Mouse (Mus musculus): Measurements from ENCODE around the gene Pcgf5. TPM values are rescaled to one million over a fixed set of nuclear protein-coding genes. Genes with fewer than 3 reads are reported as not detected.
"Not testable (repeated sequence)": the region's sequence is repeated elsewhere in the genome, so short reads cannot be mapped to it uniquely, and the experiment has no call there.

Pcgf5 gene
- polyA plus RNA-seq, 1 experiment from 2014 or later, result 9.5 TPM

- no peak overlapping the region for H3K4me3 ChIP-seq
- no peak overlapping the region for H3K4me2 ChIP-seq
- no peaks in the 10 kb centered on the region for H3K4me1 ChIP-seq (replicated peaks)
- H3K36me3 ChIP-seq, result no peaks in the 10 kb centered on the region
- no peak overlapping the region for H3K9ac ChIP-seq
- H3K27me3 ChIP-seq, result no peaks in the 10 kb centered on the region
- H3K27ac ChIP-seq (replicated peaks), result no peak overlapping the region
- no peaks in the 10 kb centered on the region for H3K9me3 ChIP-seq
- no peak for ATAC-seq (ENCODE audit: low FRiP score, low read depth)
- WGBS, result 89% methylated on average over 3 of the region's 3 CpGs
Observed at GRCm38 (mm10) chr19:36450997-36451608, 103.0 kb downstream of the Pcgf5 start.

- WGBS, result 56% methylated on average over 5 of the region's 5 CpGs
- no peak overlapping the region for H3K4me3 ChIP-seq
- no peaks in the 10 kb centered on the region for H3K36me3 ChIP-seq
- H3K9me3 ChIP-seq, result no peaks in the 10 kb centered on the region
- no peak overlapping the region for H3K4me2 ChIP-seq
- no peaks in the 10 kb centered on the region for H3K27me3 ChIP-seq
- no peak; the same call in 1 of the 2 replicates for ATAC-seq (ENCODE audit: low FRiP score, low read depth)
- no peak overlapping the region for H3K27ac ChIP-seq (replicated peaks)
- no peaks in the 10 kb centered on the region for H3K4me1 ChIP-seq (replicated peaks)
- no peak overlapping the region for H3K9ac ChIP-seq
Observed at GRCm38 (mm10) chr19:36451731-36452130, 103.6 kb downstream of the Pcgf5 start.

- 81% methylated on average over 3 of the region's 3 CpGs for WGBS
- not testable (repeated sequence) for H3K4me3 ChIP-seq; H3K9me3 ChIP-seq; H3K27ac ChIP-seq (replicated peaks); H3K27me3 ChIP-seq; H3K4me2 ChIP-seq; H3K9ac ChIP-seq; ATAC-seq (ENCODE audit: low FRiP score, low read depth); H3K4me1 ChIP-seq (replicated peaks); H3K36me3 ChIP-seq
Observed at GRCm38 (mm10) chr19:36452210-36452609, 104.1 kb downstream of the Pcgf5 start.

GRCm38 (mm10) chr19:36453451-36453850, 105.3 kb downstream of the Pcgf5 start:
- Histone ChIP-seq H3K4me2 (no peak overlapping the region), H3K36me3 (no peaks in the 10 kb centered on the region), H3K4me3 (no peak overlapping the region), H3K4me1 (replicated peaks) (no peaks in the 10 kb centered on the region), H3K27me3 (no peaks in the 10 kb centered on the region), H3K9ac (no peak overlapping the region), H3K9me3 (no peaks in the 10 kb centered on the region), H3K27ac (replicated peaks) (no peak overlapping the region)
- WGBS, result 90% methylated on average over 4 of the region's 4 CpGs
- ATAC-seq (ENCODE audit: low FRiP score, low read depth), result no peak

- no peaks in the 10 kb centered on the region for H3K27me3 ChIP-seq
- H3K36me3 ChIP-seq, result no peaks in the 10 kb centered on the region
- H3K4me3 ChIP-seq, result no peak overlapping the region
- ATAC-seq (ENCODE audit: low FRiP score, low read depth), result no peak
- no peak overlapping the region for H3K9ac ChIP-seq
- no peaks in the 10 kb centered on the region for H3K4me1 ChIP-seq (replicated peaks)
- H3K4me2 ChIP-seq, result no peak overlapping the region
- H3K9me3 ChIP-seq, result no peaks in the 10 kb centered on the region
- WGBS, result 16% methylated on average over 6 of the region's 6 CpGs
- no peak overlapping the region for H3K27ac ChIP-seq (replicated peaks)
Observed at GRCm38 (mm10) chr19:36470106-36470505, 122.0 kb downstream of the Pcgf5 start.

GRCm38 (mm10) chr19:36471325-36471724, 123.2 kb downstream of the Pcgf5 start:
- no peak overlapping the region for H3K4me2 ChIP-seq
- H3K27ac ChIP-seq (replicated peaks), result no peak overlapping the region
- H3K4me3 ChIP-seq, result no peak overlapping the region
- H3K9ac ChIP-seq, result no peak overlapping the region
- H3K4me1 ChIP-seq (replicated peaks), result no peaks in the 10 kb centered on the region
- H3K9me3 ChIP-seq, result no peaks in the 10 kb centered on the region
- no peak for ATAC-seq (ENCODE audit: low FRiP score, low read depth)
- H3K36me3 ChIP-seq, result no peaks in the 10 kb centered on the region
- H3K27me3 ChIP-seq, result no peaks in the 10 kb centered on the region
- WGBS, result 80% methylated on average over 3 of the region's 3 CpGs

- no peaks in the 10 kb centered on the region for H3K4me1 ChIP-seq (replicated peaks)
- no peaks in the 10 kb centered on the region for H3K9me3 ChIP-seq
- ATAC-seq (ENCODE audit: low FRiP score, low read depth), result no peak
- H3K27ac ChIP-seq (replicated peaks), result no peak overlapping the region
- H3K9ac ChIP-seq, result no peak overlapping the region
- no peak overlapping the region for H3K4me2 ChIP-seq
- WGBS, result 92% methylated on average over 4 of the region's 4 CpGs
- no peaks in the 10 kb centered on the region for H3K36me3 ChIP-seq
- H3K4me3 ChIP-seq, result no peak overlapping the region
- H3K27me3 ChIP-seq, result no peaks in the 10 kb centered on the region
Observed at GRCm38 (mm10) chr19:36476596-36476995, 128.5 kb downstream of the Pcgf5 start.

- H3K4me2 ChIP-seq, result no peak overlapping the region
- no peak overlapping the region for H3K9ac ChIP-seq
- H3K27me3 ChIP-seq, result no peaks in the 10 kb centered on the region
- no peak for ATAC-seq (ENCODE audit: low FRiP score, low read depth)
- H3K4me1 ChIP-seq (replicated peaks), result no peaks in the 10 kb centered on the region
- no peak overlapping the region for H3K27ac ChIP-seq (replicated peaks)
- H3K36me3 ChIP-seq, result no peaks in the 10 kb centered on the region
- WGBS, result 61% methylated on average over 9 of the region's 9 CpGs
- no peaks in the 10 kb centered on the region for H3K9me3 ChIP-seq
- no peak overlapping the region for H3K4me3 ChIP-seq
Observed at GRCm38 (mm10) chr19:36477151-36477550, 129.0 kb downstream of the Pcgf5 start.

GRCm38 (mm10) chr19:36477684-36478083, 129.6 kb downstream of the Pcgf5 start:
- 79% methylated on average over 5 of the region's 5 CpGs for WGBS
- no peak for ATAC-seq (ENCODE audit: low FRiP score, low read depth)
- Histone ChIP-seq H3K36me3 (no peaks in the 10 kb centered on the region), H3K9me3 (no peaks in the 10 kb centered on the region), H3K4me3 (no peak overlapping the region), H3K27ac (replicated peaks) (no peak overlapping the region), H3K4me2 (no peak overlapping the region), H3K27me3 (no peaks in the 10 kb centered on the region), H3K4me1 (replicated peaks) (no peaks in the 10 kb centered on the region), H3K9ac (no peak overlapping the region)

- Histone ChIP-seq H3K36me3 (no peaks in the 10 kb centered on the region), H3K4me3 (no peak overlapping the region), H3K9me3 (no peaks in the 10 kb centered on the region), H3K27me3 (no peaks in the 10 kb centered on the region), H3K4me2 (no peak overlapping the region), H3K4me1 (replicated peaks) (no peaks in the 10 kb centered on the region), H3K9ac (no peak overlapping the region), H3K27ac (replicated peaks) (no peak overlapping the region)
- WGBS, result 84% methylated on average over 6 of the region's 6 CpGs
- ATAC-seq (ENCODE audit: low FRiP score, low read depth), result no peak
Observed at GRCm38 (mm10) chr19:36490911-36491310, 142.8 kb downstream of the Pcgf5 start.

GRCm38 (mm10) chr19:36495555-36495954, 147.4 kb downstream of the Pcgf5 start:
- Histone ChIP-seq H3K4me3 (no peak overlapping the region), H3K9me3 (no peaks in the 10 kb centered on the region), H3K27ac (replicated peaks) (no peak overlapping the region), H3K9ac (no peak overlapping the region), H3K36me3 (no peaks in the 10 kb centered on the region), H3K4me1 (replicated peaks) (no peaks in the 10 kb centered on the region), H3K27me3 (no peaks in the 10 kb centered on the region), H3K4me2 (no peak overlapping the region)
- WGBS, result 79% methylated on average over 3 of the region's 3 CpGs
- no peak for ATAC-seq (ENCODE audit: low FRiP score, low read depth)

- ATAC-seq (ENCODE audit: low FRiP score, low read depth), result 0 out of 2 replicates have a peak, but pooled peaks have one; percentile 11
- H3K4me3 ChIP-seq, result no peak overlapping the region
- no peaks in the 10 kb centered on the region for H3K9me3 ChIP-seq
- no peak overlapping the region for H3K9ac ChIP-seq
- no peak overlapping the region for H3K27ac ChIP-seq (replicated peaks)
- H3K4me1 ChIP-seq (replicated peaks), result no peaks in the 10 kb centered on the region
- H3K4me2 ChIP-seq, result no peak overlapping the region
- no peaks in the 10 kb centered on the region for H3K36me3 ChIP-seq
- WGBS, result 84% methylated on average over 4 of the region's 4 CpGs
- H3K27me3 ChIP-seq, result no peaks in the 10 kb centered on the region
Observed at GRCm38 (mm10) chr19:36496532-36496931, 148.4 kb downstream of the Pcgf5 start.

GRCm38 (mm10) chr19:36497067-36497466, 149.0 kb downstream of the Pcgf5 start:
- Histone ChIP-seq H3K9me3 (no peaks in the 10 kb centered on the region), H3K27ac (replicated peaks) (no peak overlapping the region), H3K4me2 (no peak overlapping the region), H3K9ac (no peak overlapping the region), H3K36me3 (no peaks in the 10 kb centered on the region), H3K27me3 (no peaks in the 10 kb centered on the region), H3K4me3 (no peak overlapping the region), H3K4me1 (replicated peaks) (no peaks in the 10 kb centered on the region)
- WGBS, result 53% methylated on average over 4 of the region's 4 CpGs
- peak; percentile 61; the same call in 1 of the 2 replicates for ATAC-seq (ENCODE audit: low FRiP score, low read depth)

Measured in hindbrain, embryonic 15.5 days (tissue).